Mouse (Mus musculus) midbrain, embryonic 11.5 days (tissue): ENCODE measurements at regions not wholly inside any gene's neighbourhood (a gene's known extent, or its start where the extent isn't known, plus 50 kb on each side); places are given as distances from the start of the nearest gene placed in this dataset.
A peak's percentile ranks its signal among the peaks of the same experiment; 100 is the strongest.

Experiments
- ATAC-seq: fragments of 200-750 bp; cut with Nextera tagmentation; 2 replicates; pipeline ENCODE4 v1.8.0; 2017; ENCODE audit warnings: moderate TSS enrichment, moderate library complexity; ENCODE audit not compliant: low FRiP score
- DNase-seq: peaks from one replicate; pipeline ENCODE4 v3.0.0; 2015; ENCODE audit warnings: low spot score; ENCODE audit errors: missing footprints
- H3K27ac ChIP-seq: fragments of 300-500 bp; sonication (generic); 2 replicates; pipeline ENCODE4 v1.5.1; 2014; ENCODE audit warnings: low read depth, low read length
- H3K27me3 ChIP-seq: fragments of 300-500 bp; sonication (generic); 2 replicates; pipeline ENCODE4 v1.6.1; 2014; ENCODE audit warnings: mild to moderate bottlenecking, low read length, moderate library complexity, mixed read lengths; ENCODE audit not compliant: control insufficient read depth, insufficient read depth
- H3K36me3 ChIP-seq: fragments of 300-500 bp; sonication (generic); 2 replicates; pipeline ENCODE4 v1.6.1; 2014; ENCODE audit warnings: mild to moderate bottlenecking, low read length, moderate library complexity, mixed read lengths; ENCODE audit not compliant: control insufficient read depth, insufficient read depth
- H3K4me1 ChIP-seq: fragments of 300-500 bp; sonication (generic); 2 replicates; pipeline ENCODE4 v1.6.1; 2014; ENCODE audit warnings: low read length; ENCODE audit not compliant: control insufficient read depth, insufficient read depth
- H3K4me2 ChIP-seq: fragments of 300-500 bp; sonication (generic); 2 replicates; pipeline ENCODE4 v1.6.1; 2014; ENCODE audit warnings: mild to moderate bottlenecking, moderate library complexity
- H3K4me3 ChIP-seq: fragments of 300-500 bp; sonication (generic); 2 replicates; pipeline ENCODE4 v1.5.1; 2014; ENCODE audit warnings: low read depth, low read length
- H3K9ac ChIP-seq: fragments of 300-500 bp; sonication (generic); 2 replicates; pipeline ENCODE4 v1.6.1; 2014; ENCODE audit warnings: low read length
- H3K9me3 ChIP-seq: fragments of 300-500 bp; sonication (generic); 2 replicates; pipeline ENCODE4 v1.6.1; 2016; ENCODE audit warnings: low read length; ENCODE audit not compliant: control insufficient read depth
- WGBS: fragments of 180-500 bp; shearing (Covaris S2); extraction: QIAGEN DNeasy Blood & Tissue Kit; methylation state at CpG from one replicate; pipeline ENCODE4 v1.1.7; 2014; 5-methylcytosine and 5-hydroxymethylcytosine counted together

DNA sequence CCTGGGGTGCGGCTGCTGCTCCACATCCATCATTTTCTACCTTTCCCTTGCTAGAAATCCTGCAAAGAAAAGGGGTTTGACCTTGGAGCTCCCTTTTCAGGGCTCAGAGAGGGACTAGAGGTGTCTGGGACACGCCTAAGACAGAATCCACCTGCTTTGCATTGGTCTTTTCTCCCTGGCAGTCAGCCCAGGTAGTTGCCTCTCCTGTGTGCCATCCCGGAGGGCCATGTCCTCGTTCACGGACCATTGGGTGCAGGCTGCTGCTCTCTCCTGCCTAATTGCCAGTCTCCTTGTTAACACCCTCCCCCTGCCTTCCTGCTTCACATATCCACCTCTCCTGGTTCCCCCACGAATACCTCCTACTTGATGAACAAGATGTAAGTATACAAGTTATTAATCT, 175.5 kb upstream of the 4931429L15Rik start:
- H3K27ac ChIP-seq, result no peak overlapping the region
- no peaks in the 10 kb centered on the region for H3K27me3 ChIP-seq
- H3K9me3 ChIP-seq, result no peaks in the 10 kb centered on the region
- DNase-seq, result no peak
- no peaks in the 10 kb centered on the region; the same call in 1 of the 2 replicates for H3K4me1 ChIP-seq
- no peak for ATAC-seq
- WGBS, result 81% methylated on average over 6 of the region's 6 CpGs
- H3K4me3 ChIP-seq, result no peak overlapping the region
- H3K36me3 ChIP-seq, result no peaks in the 10 kb centered on the region
- no peak overlapping the region for H3K9ac ChIP-seq
- H3K4me2 ChIP-seq, result no peak overlapping the region

DNA sequence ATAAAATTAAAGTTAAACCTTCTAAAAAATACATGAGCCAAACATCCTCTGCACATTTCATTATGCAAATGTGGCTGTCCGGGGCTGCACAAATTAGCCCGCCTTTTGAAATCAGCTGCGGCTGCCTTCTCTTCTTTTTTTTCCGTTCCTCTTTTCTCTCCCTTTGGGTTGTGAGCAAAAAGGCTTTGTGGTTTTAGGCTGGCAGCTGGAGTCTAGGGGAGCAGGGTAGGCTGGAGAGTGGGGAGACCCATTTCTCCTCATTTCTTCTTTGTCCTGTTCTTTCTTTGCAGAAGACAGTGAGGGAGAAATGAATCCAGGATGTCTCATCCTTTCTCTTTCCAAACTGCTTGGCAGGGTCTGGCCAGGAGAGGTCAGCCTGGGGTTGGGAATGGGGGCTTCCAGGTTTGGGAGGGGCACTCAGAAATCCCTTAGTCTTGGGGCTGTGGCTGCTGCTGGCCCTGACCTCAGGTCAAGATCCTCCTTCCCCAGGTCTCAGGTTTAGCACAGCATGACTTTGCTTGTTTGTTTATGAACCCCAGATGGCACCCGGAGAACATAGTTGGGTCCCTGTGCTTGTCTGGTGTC, 163.2 kb upstream of the 4931429L15Rik start:
- peaks cover under 1% of the 10 kb centered on the region; the same call in 1 of the 2 replicates for H3K27me3 ChIP-seq
- 22% methylated on average over 5 of the region's 5 CpGs for WGBS
- no peak overlapping the region for H3K4me3 ChIP-seq
- no peaks in the 10 kb centered on the region for H3K9me3 ChIP-seq
- H3K27ac ChIP-seq, result peak overlapping the region; percentile 37
- peaks cover 42% of the 10 kb centered on the region for H3K4me1 ChIP-seq
- H3K36me3 ChIP-seq, result no peaks in the 10 kb centered on the region
- ATAC-seq, result no peak
- no peak for DNase-seq
- peak overlapping the region; percentile 25; the same call in 1 of the 2 replicates for H3K4me2 ChIP-seq
- peak overlapping the region; percentile 6 for H3K9ac ChIP-seq

DNA sequence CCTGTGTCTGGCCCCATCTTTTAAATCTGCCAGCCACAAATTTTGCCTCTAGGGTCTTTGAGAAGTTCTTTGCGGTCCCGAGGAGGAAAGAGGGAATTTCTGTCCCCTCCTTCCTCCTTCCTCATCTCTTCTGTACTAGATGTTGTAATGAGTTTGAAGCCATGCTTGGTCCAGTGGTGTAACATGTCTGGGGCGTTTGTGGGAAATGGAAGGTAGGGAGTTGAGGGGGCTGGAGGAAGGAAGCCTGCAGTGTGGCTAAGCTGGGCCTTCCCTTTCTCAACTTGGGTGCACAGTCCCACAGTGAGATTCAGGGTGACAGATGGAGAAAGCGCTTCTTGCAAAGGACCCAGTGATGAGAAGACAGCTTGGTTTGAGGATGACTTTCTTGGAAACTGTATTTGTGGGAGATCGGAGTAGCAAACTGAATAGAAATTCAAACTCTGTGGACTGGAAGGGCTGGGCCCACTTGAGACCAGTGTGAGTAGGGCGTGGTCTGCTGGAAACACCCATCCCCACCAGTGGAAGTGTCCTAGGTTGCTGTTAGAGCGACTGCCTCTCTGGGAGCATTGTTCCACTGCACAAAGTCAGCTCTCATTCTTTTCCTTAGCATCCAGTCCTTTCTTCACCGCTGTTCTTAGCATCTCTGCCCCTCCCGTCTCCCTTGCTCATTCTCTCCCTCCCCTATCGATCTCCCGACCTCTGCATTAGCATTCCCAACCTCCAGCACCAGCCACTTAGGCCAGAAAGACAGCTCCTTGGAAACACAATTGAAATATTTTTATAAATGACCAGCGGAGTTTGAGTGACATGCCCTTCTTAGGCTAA, 162.5 kb upstream of the 4931429L15Rik start:
- Histone ChIP-seq H3K4me1 (peaks cover 42% of the 10 kb centered on the region), H3K4me2 (peak overlapping the region; percentile 25; the same call in 1 of the 2 replicates), H3K36me3 (no peaks in the 10 kb centered on the region), H3K27ac (peak overlapping the region; percentile 37), H3K9me3 (no peaks in the 10 kb centered on the region), H3K9ac (no peak overlapping the region), H3K4me3 (no peak overlapping the region), H3K27me3 (peaks cover 2% of the 10 kb centered on the region; the same call in 1 of the 2 replicates)
- WGBS, result 42% methylated on average over 12 of the region's 12 CpGs
- ATAC-seq (peak; percentile 38; the same call in 1 of the 2 replicates), DNase-seq (no peak)

DNA sequence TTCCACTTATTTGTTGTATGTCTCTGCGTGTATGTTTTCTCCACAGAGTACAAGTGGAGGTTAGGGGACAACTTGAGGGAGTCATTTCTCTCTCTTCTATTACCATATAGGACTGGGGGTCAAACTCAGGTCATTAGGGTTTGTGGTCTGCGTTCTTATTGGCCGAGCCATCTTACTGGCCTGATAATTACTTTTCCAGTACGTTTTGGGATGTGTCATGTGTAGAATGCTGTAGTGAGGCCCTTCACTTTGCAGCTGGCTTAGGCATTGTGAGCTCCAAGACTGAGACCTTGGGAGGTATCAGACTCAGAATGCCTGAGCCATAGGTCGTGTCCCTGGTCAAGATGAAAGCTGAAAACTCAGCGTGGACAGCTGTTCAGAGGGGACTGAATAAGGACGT, 161.7 kb upstream of the 4931429L15Rik start:
- WGBS, result 31% methylated on average over 7 of the region's 7 CpGs
- ATAC-seq (no peak), DNase-seq (no peak)
- H3K9me3 ChIP-seq, result no peaks in the 10 kb centered on the region
- H3K4me3 ChIP-seq, result no peak overlapping the region
- peak overlapping the region; percentile 37; the same call in 1 of the 2 replicates for H3K27ac ChIP-seq
- peaks cover 42% of the 10 kb centered on the region for H3K4me1 ChIP-seq
- H3K4me2 ChIP-seq, result no peak overlapping the region
- H3K9ac ChIP-seq, result no peak overlapping the region
- H3K27me3 ChIP-seq, result peaks cover 2% of the 10 kb centered on the region; the same call in 1 of the 2 replicates
- H3K36me3 ChIP-seq, result no peaks in the 10 kb centered on the region

DNA sequence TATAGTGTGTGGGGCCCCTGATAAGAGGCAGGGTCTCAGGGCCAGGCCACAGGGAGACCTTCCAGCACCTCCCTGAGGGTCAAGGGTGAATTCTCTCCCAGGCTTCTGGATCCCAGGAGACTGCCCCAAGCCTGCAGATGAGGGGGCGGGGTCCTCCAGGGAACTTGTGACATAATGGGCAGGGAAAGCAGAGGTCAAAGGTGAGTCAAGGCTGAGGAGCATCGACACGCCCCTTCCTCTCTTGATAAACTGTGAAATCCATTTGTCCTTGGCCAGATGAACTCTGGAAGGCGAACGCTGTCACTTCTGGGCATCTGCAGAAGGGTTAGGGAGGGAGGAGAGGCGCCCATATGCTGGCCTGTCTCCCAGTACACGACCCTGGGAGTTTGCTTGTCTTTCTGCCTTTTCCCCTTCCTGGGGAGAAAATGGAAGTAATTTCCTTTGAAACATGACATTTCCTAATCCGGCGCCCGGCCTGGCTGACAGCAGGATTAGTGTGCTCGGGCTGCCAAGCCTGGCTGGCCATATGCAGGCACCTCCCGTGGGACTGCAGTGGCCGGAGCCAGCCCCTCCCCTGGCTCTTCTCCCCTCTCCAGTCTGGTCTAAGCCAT, 160.4 kb upstream of the 4931429L15Rik start:
- Histone ChIP-seq H3K4me1 (peaks cover 44% of the 10 kb centered on the region), H3K4me3 (no peak overlapping the region)

DNA sequence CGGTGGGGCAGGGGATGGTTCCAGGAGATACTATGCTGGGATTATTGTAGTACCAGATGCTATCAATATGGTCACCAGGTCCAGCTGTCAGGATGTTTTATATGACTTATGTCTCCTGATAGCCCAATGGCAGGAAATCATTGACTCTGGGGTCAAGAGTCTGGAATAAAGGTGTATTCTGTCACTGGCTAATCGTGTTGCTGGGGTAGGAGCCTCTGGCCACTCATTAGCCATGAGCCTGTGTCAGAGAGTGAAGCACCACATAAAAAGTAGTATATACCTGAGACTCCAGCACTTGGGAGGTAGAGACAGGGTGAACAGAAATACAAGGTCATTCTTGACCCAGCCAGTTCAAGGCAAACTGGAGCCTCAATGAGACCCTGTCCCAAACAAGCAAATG, 158.8 kb upstream of the 4931429L15Rik start:
- H3K27me3 ChIP-seq, result peaks cover 2% of the 10 kb centered on the region; the same call in 1 of the 2 replicates
- ATAC-seq, result no peak

More for the DNA sequence above, 160.4 kb upstream of the 4931429L15Rik start:
- peaks cover 2% of the 10 kb centered on the region; the same call in 1 of the 2 replicates for H3K27me3 ChIP-seq
- DNase-seq (peak; percentile 93), ATAC-seq (peak; percentile 80)
- H3K4me2 ChIP-seq, result peak overlapping the region; percentile 20
- 0 out of 2 replicates have a peak overlapping the region, but pooled peaks have one; percentile 31 for H3K9ac ChIP-seq
- WGBS, result 3% methylated on average over 13 of the region's 13 CpGs
- H3K27ac ChIP-seq, result peak overlapping the region; percentile 63
- no peaks in the 10 kb centered on the region for H3K36me3 ChIP-seq
- H3K9me3 ChIP-seq, result no peaks in the 10 kb centered on the region

DNA sequence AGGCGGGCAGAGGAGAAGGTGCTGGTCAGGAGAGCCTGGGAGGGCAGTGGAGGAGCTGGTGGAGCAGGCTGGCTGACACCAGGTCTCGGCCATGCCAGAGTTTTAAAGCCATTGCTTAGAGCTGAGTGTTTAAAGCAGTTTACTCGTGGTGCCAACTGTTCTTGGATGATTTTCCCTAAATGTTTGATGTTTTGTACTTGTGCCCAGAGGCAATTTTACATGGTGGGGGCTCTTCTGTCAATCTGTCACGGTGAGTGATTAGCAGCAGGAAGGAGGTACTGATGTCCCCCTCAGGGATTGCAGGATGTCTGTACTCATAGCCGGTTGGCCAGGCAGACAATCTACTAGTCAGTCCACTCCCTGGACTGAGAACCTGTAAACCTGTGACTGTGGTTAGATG, 156.7 kb upstream of the 4931429L15Rik start:
- Histone ChIP-seq H3K4me1 (peaks cover 25% of the 10 kb centered on the region), H3K27ac (no peak overlapping the region), H3K9me3 (no peaks in the 10 kb centered on the region), H3K9ac (no peak overlapping the region), H3K36me3 (no peaks in the 10 kb centered on the region), H3K4me3 (no peak overlapping the region), H3K4me2 (no peak overlapping the region), H3K27me3 (peaks cover 2% of the 10 kb centered on the region; the same call in 1 of the 2 replicates)
- WGBS, result 59% methylated on average over 5 of the region's 5 CpGs
- ATAC-seq (no peak), DNase-seq (no peak)

More for the DNA sequence above, 158.8 kb upstream of the 4931429L15Rik start:
- peaks cover 44% of the 10 kb centered on the region for H3K4me1 ChIP-seq
- no peak for DNase-seq
- no peaks in the 10 kb centered on the region for H3K9me3 ChIP-seq
- H3K9ac ChIP-seq, result no peak overlapping the region
- H3K27ac ChIP-seq, result no peak overlapping the region
- H3K36me3 ChIP-seq, result no peaks in the 10 kb centered on the region
- H3K4me2 ChIP-seq, result no peak overlapping the region
- 64% methylated on average over 2 of the region's 2 CpGs for WGBS
- H3K4me3 ChIP-seq, result no peak overlapping the region

DNA sequence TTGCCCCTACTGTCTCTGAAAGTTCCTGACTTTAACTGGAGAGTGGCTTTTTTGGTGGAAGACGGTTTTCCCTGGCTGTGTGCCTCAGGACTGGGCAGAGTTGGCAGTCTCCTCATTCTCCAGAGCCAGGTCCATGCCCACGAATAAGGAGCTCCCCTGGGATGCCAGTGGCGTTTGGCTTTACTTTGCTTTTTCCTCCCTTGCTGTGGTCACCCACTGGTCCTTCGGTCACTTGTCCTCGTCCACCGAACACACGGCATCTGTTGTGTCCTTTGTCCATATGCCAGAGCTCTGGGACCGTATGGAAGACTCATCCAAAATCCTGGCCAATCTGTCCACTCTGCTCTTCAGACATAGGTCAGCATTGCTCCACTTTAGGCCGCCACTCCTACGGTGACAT, 153.9 kb upstream of the 4931429L15Rik start:
- Histone ChIP-seq H3K4me2 (no peak overlapping the region), H3K9me3 (no peaks in the 10 kb centered on the region), H3K4me1 (peaks cover 7% of the 10 kb centered on the region), H3K9ac (no peak overlapping the region), H3K36me3 (no peaks in the 10 kb centered on the region), H3K27ac (no peak overlapping the region), H3K27me3 (peaks cover 3% of the 10 kb centered on the region; the same call in 1 of the 2 replicates), H3K4me3 (no peak overlapping the region)
- WGBS, result 91% methylated on average over 10 of the region's 10 CpGs
- DNase-seq (no peak), ATAC-seq (no peak)
